Mouse (Mus musculus): ENCODE data around the gene Parva. TPM values are rescaled to one million over a fixed set of nuclear protein-coding genes. Genes with fewer than 3 reads are reported as not detected.

Gene Parva
- total RNA-seq, 2 experiments from 2014 or later: 60.7 to 63.9 TPM

DNA sequence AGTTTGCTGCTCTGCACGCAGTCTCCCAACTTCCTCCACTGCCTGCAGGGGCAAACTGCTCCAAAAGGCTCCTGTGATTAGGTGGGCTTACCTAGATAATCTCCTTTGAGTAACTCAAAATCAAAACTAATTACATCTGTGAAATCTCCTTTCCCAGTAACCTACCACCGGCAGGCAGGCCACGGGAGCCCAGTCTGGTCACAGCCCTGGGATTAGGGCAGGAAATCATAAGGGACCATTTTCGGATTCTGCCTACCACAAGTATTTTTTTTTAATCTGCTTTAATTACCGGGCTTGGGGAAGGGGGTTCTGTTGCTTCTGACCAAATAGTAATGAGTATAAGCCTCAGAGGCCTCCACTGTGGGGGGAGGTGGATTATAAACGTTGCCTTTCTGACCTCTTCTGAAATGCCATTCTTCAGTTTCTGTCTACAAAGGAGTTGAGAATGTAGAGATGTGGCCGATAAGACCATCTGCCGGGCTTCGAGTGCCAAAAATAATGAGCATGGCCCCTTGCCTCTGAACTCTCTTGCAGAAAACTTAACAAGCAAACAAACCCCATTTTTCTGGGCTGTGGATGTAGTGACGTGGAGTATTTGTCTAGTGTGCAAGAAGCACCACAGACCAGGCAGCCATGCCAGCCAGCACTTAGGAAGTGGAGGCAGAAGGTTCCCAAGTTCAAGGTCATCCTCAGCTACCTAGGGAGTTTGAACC lies 83.2 kb downstream of the Parva start:
- no peak for DNase-seq (ENCODE audit: low spot score in 2 of 2)

DNA sequence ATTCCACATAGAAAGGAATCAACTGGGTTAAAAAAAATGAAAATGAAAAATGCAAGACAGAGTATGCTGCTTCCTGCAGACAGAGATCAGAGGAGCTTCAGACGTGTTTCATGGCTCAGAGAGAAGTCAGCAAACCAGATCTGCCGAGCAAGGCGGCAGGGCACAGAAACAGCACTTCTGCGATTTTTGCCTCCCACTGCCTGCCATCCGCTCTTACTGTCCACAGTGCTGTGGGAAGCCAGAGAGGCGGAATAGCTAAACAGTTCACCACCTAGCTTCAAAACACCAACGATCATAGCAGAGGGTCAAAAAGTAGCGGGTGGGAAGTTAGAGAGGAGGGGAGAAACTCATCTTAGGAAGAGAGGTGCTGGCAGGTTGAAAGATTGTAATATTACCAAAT lies 84.0 kb downstream of the Parva start:
- DNase-seq (ENCODE audit: low spot score in 2 of 2): no peak

DNA sequence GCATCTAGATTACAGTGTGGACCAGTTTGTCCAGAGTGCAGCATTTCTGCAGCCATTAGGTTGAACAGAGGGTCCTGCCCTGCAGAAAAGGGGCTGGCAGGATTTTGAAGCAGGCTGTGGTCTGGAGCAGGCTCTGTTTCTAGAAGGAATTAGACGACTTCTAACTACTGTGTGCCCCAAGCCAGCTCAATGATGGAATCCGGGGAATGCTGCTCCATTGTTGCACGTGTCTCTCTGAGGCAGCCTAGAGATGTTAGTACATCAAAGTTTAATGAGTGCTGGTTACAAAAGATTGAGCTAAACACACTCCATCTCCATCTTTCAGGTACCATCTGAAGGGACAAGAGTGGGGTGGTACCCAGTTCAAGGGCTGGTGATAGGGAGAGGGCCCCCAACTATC lies 85.0 kb downstream of the Parva start:
- no peak for DNase-seq (ENCODE audit: low spot score in 2 of 2)

DNA sequence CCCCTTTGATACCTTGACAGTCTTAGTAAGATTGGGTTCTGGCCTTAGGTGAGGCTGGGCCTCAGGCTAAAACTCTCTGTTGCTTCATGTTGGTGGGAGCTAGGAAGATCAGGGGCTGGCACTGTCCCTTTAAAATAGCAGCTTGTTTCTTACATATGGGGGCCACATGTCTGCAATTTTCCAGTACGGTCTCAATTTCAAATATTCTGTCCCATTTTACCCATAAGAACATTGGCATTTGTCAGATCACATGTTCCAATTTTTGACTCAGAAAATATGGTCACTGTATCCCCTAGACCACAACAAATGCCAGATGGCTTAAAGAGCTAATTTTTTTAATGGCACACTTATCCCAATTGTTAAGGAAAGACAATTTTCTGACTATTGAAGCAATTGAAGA lies 85.6 kb downstream of the Parva start:
- DNase-seq (ENCODE audit: low spot score in 2 of 2): no peak

DNA sequence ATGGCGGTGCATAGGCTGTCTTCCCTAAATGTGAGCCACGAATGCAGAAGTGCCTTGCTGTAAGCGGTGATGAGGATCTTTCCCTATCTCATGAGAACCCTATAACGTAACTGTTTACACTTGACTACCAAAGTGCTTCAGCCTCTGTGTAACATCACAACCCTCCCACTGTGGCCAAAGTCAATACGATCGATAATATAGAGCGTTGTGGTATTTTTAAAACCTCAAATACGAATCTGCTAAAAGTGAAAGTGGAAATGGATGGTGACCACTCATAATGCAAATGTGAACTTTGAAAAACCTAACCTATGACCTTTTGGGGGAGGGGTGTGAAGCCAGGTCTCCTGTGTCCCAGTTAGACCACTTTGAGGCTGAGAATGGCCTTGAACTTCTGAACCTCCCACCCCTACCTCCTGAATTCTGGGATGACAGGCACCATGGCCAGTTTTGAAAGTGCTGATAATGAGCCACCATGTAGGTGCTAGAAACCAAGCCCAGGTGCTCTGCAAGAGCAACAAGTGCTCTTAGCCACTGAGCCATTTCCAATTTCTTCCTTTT lies 87.4 kb downstream of the Parva start:
- DNase-seq (ENCODE audit: low spot score in 2 of 2): no peak

DNA sequence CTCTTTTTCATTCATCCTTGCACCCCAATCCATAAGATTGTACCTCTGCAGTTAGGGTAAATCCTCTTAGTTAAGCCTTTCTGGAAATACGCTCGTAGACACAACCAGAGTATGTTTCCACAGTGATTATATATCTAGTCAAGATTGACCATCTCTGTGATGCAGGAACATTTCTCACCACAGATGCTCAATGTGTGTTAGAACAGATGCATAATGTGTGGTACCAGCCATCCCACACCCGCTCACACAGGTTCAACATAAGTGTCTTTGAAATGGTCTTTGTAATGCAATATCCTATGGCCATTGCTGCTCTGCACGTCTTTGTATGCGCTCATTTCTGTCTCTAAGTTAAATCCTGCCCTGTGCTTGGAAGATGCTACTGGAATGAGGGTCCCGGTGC lies 98.2 kb downstream of the Parva start:
- DNase-seq (ENCODE audit: low spot score in 2 of 2): peak in 1 of 2 experiments; percentile 28

GRCm38 (mm10) chr7:112526226-112526625 lies 98.9 kb downstream of the Parva start:
- peak; percentile 27 to 46 for DNase-seq (ENCODE audit: low spot score in 2 of 2)

- DNase-seq (ENCODE audit: low spot score in 2 of 2): no peak
Measured at GRCm38 (mm10) chr7:112527230-112527629, 99.9 kb downstream of the Parva start.

DNA sequence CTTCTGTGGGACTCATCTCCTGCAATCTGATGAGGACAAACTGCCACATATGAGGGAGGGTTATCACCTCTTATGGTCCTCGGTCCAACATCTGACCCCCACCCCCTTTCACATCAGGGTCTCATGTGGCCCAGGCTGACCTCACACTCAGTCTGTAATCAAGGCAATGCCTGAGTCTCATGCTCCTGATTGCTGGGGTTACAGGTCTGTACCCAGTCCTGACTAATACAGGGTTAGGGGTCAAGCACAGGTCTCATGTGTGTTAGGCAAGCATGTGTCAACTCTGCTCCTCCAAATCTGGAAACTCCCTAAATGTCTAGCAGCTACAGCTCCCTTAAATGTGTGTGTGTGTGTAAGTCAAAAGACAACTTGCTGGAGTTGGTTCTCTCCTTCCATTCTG lies 100.8 kb downstream of the Parva start:
- no peak for DNase-seq (ENCODE audit: low spot score in 2 of 2)

GRCm38 (mm10) chr7:112528582-112529360 lies 101.5 kb downstream of the Parva start:
- no peak for DNase-seq (ENCODE audit: low spot score in 2 of 2)

- no peak for DNase-seq (ENCODE audit: low spot score in 2 of 2)
Measured at GRCm38 (mm10) chr7:112530924-112531323, 103.6 kb downstream of the Parva start.

DNA sequence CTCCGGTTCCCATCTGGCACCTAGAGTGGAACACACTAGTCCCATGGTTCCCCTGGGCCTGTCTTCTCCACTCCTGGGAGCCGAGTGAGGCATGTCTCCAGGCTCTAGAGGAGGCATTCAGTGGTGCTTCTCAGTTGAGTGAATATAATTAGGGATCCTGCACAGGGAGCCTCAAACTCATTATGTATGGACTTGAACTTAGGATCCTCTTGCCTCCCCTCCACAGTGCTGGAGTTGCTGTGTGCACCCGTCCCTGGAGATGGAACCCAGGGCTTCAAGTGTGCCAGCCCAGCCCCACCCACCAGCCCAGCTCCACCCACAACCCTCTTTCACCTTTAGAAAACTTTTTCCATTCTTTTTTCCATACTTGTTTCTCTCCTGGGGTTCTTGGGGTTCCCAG lies 106.8 kb downstream of the Parva start:
- no peak for DNase-seq (ENCODE audit: low spot score in 2 of 2)

DNA sequence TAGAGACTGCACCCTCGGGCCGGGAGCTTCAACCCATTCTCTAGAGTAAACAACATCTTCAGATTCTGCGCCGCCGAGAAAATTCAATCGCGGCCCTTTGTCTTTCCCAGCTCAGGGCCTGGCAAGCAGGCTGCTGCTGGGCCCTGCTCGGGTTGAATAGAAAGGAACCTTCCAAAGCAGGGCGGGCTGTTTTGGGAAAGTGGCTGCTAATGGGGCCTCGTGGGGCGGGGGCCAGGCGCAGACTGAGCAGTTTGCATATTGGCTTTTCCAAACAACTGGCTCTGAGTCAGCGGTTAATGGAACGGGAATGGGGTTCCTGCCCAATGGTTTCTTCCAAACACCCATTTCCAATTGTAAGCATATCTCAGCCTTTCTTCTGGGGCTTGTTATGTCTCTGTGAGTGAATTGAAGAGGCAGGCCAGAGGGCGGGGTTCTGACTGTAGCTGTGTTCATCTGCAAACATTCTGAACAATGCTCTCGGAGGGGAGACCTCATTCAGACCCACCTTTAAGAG lies 108.2 kb downstream of the Parva start:
- peak; percentile 54 to 81 for DNase-seq (ENCODE audit: low spot score in 2 of 2)

DNA sequence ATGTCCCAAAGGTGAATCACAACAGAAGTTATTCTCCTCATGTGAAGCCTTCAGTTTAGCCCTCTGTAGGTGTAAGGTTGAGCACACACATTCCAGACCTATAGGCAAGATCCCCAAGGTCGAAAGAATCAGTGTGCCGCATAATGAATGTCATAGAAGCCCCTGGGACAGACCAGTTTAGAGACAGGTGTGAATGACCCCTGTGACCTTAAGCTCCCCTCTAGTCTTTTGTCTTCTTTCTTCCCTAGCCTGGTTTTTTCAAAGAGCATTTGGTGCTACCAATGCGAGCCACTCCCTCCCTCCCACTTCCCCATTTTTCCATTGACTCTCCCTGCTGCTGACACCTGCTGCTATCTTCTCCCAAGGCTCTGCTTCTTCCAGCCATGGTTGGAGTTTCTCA lies 121.8 kb downstream of the Parva start:
- no peak for DNase-seq (ENCODE audit: low spot score in 2 of 2)

- DNase-seq (ENCODE audit: low spot score in 2 of 2): no peak
Measured at GRCm38 (mm10) chr7:112561504-112561903, 134.2 kb downstream of the Parva start.

GRCm38 (mm10) chr7:112567004-112567403 lies 139.7 kb downstream of the Parva start:
- DNase-seq (ENCODE audit: low spot score in 2 of 2): no peak

GRCm38 (mm10) chr7:112568961-112569360 lies 141.7 kb downstream of the Parva start:
- no peak for DNase-seq (ENCODE audit: low spot score in 2 of 2)

- no peak for DNase-seq (ENCODE audit: low spot score in 2 of 2)
Measured at GRCm38 (mm10) chr7:112581621-112582020, 154.3 kb downstream of the Parva start.

DNA sequence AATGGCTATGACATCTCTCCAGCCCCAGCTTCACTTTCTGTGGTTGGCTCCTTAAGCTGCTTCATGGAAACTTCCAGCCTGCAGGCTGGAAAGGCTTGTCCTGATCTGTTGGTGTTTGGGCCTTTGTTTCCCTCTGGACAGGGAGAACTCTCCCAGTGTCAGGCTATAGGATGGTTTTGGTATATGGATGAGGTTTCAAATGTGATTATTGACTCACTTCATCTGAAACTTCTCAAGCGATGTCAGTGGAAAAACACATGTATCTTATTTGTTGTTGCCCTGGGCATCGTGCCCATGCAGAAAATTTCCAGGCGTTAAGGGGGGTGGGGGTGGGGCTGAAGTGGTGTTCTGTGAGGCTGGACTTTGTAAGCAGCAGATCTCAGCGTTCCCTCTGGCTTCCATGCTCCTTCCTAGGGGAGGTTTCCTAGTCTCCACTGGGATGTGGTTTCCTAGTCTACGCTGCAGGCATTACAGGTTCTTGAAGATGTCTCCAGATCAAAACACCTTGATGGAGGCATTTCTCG lies 155.6 kb downstream of the Parva start:
- no peak for DNase-seq (ENCODE audit: low spot score in 2 of 2)

DNA sequence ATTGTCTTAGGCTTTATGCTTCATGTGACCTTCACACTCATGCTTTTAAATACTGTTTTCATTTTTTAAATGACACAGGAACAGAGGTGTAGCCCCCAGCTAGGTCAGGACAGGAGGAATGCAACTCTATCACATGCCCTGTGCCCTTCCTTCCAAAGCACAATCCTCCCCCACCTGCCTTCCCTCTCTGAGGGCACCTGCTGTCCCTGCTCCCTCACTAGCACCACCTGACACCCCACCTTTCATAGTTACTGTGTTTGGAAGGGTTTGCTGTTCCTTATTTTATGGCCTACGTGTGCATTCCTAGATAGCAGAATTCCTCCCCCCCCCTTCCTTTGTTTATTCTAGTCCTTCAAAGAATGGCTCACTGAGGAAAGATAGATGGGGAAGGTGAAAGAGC lies 160.1 kb downstream of the Parva start:
- no peak for DNase-seq (ENCODE audit: low spot score in 2 of 2)

GRCm38 (mm10) chr7:112589530-112589929 lies 162.2 kb downstream of the Parva start:
- DNase-seq (ENCODE audit: low spot score in 2 of 2): no peak

DNA sequence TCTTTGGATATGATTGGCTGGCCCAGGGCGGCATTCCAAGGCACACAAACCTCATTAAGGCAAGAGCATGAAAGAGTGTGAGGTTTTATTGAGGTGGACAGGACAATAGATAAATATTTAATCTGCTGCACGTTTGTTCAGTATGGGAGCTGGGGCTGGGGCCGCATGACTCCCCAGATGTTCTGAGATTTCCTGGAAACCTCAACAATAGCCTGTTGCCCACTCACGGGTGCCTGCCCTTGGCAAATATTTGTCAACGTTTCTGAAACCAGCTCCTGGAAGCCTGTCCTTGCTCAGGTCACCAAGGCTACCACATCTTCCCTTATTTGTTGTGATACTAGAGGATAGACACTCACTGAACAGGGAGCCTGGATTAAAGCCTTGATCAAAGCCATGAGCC lies 166.3 kb downstream of the Parva start:
- DNase-seq (ENCODE audit: low spot score in 2 of 2): no peak

Measured in layer of hippocampus, postnatal 14 days (tissue).